Mouse (Mus musculus): ENCODE data around the gene Serinc5.

DNA sequence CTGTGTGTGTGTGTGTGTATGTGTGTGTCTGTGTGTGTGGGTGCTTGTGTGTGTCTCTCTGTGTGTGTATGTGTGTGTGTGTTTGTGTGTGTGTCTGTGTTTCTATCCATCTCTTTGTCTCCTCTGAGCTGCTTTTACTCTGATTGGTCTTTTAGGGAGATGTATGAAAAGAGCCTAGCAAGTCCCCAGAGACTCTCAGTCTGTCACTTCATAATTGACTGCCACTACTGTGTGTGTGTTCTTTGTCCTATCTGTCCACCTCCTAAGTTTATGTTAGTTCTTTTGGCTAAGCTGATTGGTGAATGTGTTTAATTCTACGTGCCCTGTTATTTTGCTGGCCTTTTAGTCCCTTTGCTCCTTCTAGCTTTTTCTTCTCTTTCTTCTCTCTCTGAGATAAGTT, 124.8 kb downstream of the Serinc5 start:
- TF ChIP-seq POLR2A (IDR thresholded peaks at IDR 0.05; ENCODE audit: low read depth, low read length) (no peak), CTCF (conservative IDR thresholded peaks at IDR 0.05; ENCODE audit: insufficient read depth, insufficient read length, low read depth, low read length) (no peak)
